Mouse (Mus musculus) c-Kit-positive CD71-positive TER-119-positive erythroid progenitor cells, embryonic 14.5 days (primary cell): ENCODE data around the gene Ctdspl.

Experiments used
- DNase-seq: peaks from one replicate; pipeline ENCODE4 v3.0.0-alpha.2; 2013; ENCODE audit warnings: low spot score

Ctdspl gene

GRCm38 (mm10) chr9:118990490-118990889, 64.2 kb downstream of the Ctdspl start:
- no peak for DNase-seq

DNA sequence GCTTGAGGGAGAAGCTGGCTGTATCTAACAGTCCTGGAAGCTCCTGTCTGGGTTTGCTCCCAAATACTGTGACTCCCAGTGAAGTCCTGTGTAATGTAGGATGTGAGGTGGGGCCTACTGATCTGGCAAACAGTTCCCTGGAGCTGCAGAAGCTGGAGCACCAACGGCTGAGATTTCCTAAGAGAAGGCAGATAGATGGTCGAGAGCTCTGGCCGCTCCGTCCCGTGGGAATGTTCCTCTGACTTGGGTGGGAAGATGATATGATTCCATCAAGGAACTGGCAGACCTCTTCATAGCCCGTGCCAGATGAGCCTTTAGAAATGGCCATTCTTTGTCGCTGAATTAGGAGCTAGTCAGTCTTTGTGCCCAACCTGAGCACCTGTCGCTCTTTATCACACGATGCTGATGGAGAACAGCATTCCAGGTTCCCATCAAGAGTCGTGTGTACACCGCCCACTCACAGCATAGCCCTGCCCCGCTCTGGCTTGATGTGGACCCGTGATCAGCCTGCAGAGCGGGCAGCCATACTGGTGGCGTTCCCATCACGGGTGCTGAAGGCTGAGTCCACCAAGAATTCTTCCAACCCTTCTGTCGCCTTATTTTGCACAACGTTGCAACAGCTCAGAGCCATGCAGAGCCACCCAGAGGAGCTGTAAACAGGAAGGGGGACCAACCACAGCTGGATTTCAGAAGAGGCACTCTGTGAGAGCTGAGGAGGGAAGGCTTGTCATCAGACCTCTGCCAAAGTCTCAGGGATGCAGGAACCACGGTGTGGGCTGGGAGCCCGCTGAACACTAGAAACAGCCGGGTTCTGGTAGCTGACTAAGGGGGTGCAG, 65.7 kb downstream of the Ctdspl start:
- no peak for DNase-seq

- no peak for DNase-seq
Observed at GRCm38 (mm10) chr9:118992586-118992955, 66.3 kb downstream of the Ctdspl start.

DNA sequence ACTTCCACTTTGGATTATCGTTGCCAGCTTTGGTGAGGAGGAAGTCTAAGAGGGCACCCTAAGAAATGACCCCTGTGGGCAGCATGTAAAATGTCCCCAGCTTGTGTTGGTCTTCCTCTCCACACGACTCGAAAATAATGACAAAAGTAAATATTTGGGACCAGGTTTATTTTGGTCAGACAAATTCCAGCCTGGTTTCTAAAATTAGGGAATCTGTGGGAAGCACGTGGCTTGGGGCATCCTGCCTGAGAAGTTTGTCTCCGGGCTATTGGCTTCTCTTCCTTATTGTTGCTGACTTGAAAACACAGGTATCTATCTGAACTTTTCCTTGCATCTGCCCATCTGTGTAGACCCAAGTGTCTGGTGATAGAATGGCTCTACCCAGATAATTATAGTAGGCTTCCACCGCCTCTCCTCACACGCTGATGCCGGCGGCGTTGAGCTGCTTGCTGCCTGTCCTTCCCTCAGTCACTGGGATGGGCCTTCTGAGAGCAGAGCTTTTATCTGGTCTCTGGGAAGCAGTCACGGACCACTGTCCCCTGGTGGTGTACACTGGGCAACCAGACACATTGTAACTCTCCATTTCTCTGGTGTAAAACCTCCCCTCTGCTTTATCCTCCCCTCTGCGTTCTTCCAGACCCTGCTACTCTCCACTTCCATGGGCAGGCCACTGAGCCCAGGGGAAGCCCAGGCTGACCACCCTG, 68.4 kb downstream of the Ctdspl start:
- DNase-seq, result no peak

- DNase-seq, result no peak
Observed at GRCm38 (mm10) chr9:118995539-118995938, 69.3 kb downstream of the Ctdspl start.

DNA sequence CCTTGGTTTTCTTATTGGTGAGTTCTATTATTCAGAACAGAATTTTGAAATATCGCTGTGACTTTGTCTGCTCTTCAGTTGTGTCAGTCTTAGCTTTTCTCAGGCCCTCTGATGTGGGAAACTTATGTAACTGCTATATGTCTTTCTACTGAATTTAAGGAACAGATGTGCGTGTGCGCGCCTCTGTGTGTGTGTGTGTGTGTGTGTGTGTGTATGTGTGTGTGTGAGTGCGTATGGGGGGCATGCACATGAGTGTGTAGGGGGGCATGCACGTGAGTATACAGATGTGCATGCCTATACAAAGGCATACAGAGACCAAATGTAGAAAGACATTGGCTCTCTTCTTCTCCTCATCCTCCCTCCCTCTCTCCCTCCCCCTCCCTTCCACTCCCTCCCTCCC, 71.0 kb downstream of the Ctdspl start:
- DNase-seq, result no peak

DNA sequence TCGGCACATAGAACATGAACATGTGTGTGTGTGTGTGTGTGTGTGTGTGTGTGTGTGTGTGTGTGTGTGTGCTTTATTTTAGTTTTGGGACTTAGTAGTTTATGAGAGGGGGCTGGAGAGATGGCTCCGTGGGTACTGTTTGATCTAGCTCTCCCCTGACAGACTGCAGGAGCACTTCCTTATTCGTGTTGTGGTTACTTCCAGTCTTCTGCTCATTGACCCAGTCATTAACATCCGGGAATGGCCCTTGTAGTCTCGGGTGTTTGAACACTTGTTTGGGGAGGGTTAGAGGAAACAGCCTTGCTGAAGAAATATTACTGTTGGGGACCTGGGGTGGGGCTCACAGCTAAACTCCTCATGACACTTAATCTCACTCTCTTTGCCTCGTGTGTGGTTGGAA, 73.9 kb downstream of the Ctdspl start:
- no peak for DNase-seq

DNA sequence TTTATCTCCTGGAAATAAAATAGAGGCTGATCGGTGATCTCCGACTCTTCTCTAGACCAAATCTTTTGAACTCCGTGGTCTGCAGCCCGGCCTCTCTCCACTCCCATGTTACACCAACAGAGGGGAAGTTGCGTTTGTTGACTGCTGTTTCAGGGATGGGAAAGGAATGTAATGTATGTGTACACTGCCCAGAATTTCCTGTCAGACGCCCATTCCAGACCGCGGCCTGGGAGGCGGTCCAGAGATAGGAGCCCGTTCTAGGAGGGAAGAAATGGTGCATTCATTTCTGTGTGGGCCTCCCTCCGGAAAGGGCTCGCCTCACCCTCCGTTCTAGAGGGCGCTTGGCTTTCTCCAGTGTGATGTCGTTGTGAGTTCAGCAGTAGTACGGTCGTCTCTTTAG, 76.0 kb downstream of the Ctdspl start:
- no peak for DNase-seq

DNA sequence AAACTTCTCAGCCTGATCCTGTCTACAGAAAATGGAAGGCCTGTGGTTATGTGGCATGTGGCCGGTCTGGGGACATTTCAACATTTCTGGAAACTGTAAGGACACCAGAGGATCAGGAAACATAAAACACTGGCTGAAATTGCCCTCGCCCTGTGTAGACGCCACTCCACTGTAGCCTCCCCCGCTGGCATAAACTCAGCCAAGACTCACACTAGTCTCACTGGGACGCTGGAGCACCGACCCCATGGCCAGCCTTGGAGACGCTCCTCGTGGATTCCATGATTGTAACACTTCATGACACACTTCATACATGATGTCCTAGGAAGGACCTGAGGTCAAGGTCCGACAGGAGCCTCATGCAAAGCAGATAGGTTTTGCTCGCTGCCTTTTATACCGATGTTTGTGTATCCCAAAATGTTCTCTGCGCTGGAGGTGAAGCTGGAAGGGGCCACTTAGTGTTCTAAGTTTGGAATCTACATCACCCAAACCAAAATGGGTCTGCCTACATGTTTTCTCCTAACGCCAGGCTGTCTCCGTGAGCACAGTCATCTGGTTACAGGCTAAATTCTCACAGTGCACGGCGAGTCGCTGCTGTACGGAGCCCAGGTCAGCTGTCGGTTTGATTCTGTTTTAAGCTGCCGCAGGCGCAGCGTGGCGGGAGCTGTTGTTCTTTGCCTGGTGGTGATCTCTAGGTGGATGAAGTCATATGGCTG, 77.9 kb downstream of the Ctdspl start:
- no peak for DNase-seq

- DNase-seq, result no peak
Observed at GRCm38 (mm10) chr9:119004703-119005076, 78.4 kb downstream of the Ctdspl start.

DNA sequence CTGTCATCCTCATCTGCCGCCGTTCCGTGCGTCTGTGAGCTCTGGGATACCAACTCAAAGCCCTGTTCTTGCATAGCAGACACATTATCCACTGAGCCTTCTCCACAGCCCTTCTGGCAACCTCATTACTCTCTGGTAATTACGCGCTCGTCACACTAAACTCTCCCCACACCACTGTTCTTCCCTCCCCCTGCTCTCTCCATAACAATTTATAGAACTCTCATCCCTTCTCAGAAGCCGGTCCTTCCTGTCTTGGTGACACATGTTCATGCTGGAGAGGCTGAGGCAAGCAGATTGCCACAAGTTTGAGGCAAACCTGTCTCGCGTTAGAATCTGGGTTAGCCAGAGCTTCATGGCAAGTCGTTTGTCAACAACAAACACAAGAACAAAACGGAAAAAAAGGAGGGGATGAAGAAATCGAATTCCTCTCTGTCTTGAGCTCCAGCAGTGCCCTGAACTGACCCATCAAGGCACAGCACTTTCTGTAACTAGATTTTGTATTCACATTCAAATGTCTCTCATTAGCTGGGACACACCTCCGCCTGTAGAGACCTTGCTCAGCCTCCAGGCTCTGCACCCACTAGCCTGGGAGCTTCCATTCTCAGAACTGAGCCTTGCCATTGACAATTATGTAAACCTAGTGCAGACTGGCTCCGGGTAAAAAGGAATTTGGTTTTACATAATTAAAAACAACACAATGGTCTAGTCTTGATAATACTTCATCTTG, 79.2 kb downstream of the Ctdspl start:
- no peak for DNase-seq

DNA sequence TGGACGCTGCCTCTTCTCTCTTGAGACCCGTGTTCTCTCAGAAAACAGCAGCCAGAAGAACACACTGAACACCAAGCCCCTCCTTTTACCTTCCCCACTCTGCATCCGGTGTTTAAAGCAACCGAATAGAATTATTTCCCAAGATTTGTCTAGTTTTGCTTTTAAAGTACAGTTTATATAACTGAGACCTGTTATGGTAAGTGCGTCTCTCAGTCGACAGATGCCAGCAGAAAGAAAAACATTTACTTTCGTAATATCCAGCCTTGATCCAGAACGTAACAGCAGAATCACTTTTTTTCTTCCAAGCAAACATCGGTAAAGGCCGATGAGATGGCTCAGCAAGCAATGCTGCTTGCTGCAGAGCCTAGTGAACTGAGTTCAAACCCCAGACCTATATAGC, 81.0 kb downstream of the Ctdspl start:
- no peak for DNase-seq

- DNase-seq, result no peak
Observed at GRCm38 (mm10) chr9:119008871-119009270, 82.6 kb downstream of the Ctdspl start.

- no peak for DNase-seq
Observed at GRCm38 (mm10) chr9:119010156-119010710, 84.0 kb downstream of the Ctdspl start.

GRCm38 (mm10) chr9:119016785-119017507, 90.7 kb downstream of the Ctdspl start:
- DNase-seq, result no peak

DNA sequence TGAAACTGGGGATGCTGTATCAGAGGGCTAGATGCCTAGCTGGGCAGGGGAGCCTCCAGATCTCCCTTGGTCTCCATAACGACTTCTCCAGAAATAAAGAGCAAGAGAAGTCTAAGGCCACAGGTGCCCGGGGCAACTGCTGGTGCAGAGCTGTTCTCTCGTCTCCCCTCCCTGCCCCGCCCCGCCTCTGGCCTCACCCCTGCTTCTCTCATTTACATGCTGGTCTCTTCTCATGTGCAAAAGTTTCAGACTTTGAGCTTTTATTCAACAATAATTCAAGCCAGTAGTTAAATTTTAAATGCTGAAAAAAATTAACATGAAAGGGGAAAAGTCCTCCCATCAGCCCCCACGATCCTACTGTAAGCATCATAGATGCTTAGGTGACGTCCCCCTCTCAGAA, 95.5 kb downstream of the Ctdspl start:
- DNase-seq, result no peak

DNA sequence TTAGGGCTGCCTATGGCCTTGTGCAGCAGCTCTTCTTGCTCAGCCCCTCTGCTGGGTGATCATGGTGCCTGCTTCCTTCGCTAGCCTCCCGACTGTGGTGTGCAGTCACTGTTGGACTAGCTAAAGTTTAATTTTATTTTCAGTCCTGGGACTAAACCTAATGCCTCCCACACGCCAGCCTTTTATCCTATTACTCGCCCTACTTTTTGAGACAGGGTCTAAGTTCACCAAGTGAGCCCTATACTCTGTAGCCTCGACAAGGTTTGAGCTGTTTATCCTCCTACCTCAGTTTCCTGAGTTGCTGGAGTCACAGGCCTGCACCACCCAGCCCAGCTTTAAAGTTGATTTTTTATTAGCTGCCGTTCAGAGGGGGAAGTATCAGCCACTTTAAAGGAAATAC, 99.0 kb downstream of the Ctdspl start:
- no peak for DNase-seq

DNA sequence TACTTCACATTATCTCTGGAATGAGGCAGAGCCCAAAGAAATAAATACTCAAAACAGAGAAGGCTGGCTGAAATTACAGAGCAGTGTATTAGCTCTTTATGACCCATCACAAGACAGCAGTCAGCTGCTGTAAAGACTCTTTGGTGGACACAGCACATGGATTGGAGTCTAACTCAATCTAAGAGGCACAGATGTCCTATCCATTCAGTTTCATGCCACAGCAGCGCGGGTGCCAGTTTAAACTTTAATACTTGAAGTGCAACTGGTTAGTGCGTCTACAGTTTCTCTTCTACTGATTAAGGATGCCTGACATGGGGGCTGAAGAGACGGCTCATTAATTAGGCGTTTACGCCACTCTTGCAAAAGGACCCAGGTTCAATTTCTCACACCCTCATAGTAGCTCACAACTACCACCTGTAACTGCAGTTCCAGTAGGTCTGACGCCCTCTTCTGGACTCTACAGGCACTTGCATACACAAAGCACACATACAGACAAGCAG, 99.6 kb downstream of the Ctdspl start:
- no peak for DNase-seq

DNA sequence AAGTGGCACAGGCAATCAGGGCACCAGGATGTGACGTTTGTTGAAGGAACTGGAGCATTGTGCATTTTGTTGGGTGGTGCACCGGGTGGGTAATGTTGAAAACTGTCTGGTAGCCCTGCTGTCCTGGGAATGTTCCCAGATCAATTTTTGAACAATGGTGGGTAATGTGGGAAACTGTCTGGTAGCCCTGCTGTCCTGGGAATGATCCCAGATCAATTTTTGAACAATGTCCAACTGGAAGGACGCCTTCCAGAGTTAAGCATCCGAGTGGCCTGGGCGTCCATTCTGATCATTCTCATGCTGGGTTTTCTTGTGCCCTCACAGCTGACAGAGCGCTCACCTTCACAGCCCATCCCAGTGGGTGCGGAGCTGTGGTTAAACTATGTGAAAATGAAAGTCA, 101.1 kb downstream of the Ctdspl start:
- no peak for DNase-seq

- DNase-seq, result no peak
Observed at GRCm38 (mm10) chr9:119028226-119029195, 102.3 kb downstream of the Ctdspl start.
